Mouse (Mus musculus) retina, embryonic 14.5 days (tissue): ENCODE data around the gene Gdpd3.
A peak's percentile ranks its signal among the peaks of the same experiment; 100 is the strongest.

Source experiments
- DNase-seq: peaks from one replicate; pipeline ENCODE4 v3.0.0-alpha.2; 2015; ENCODE audit warnings: low spot score

Gdpd3 gene

DNA sequence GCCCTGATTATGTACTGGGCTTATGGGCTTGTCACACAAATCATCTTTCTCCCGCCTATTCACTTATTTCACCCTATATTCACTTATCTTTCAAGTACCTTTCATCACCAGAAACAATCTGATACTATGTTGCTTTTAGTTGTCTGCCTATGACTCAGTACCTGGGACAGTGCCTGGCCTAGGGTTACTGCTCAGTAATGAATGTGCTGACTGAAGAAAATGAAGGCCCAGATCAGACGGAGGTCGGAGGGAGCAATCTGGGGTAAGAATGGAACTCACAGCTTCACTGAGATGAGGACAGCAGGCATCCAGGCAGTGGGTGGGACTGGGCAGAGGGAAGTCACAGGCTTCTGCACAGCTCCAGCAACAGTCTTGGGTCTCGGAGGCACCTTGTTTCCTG lies 41.3 kb downstream of the Gdpd3 start:
- DNase-seq = no peak

DNA sequence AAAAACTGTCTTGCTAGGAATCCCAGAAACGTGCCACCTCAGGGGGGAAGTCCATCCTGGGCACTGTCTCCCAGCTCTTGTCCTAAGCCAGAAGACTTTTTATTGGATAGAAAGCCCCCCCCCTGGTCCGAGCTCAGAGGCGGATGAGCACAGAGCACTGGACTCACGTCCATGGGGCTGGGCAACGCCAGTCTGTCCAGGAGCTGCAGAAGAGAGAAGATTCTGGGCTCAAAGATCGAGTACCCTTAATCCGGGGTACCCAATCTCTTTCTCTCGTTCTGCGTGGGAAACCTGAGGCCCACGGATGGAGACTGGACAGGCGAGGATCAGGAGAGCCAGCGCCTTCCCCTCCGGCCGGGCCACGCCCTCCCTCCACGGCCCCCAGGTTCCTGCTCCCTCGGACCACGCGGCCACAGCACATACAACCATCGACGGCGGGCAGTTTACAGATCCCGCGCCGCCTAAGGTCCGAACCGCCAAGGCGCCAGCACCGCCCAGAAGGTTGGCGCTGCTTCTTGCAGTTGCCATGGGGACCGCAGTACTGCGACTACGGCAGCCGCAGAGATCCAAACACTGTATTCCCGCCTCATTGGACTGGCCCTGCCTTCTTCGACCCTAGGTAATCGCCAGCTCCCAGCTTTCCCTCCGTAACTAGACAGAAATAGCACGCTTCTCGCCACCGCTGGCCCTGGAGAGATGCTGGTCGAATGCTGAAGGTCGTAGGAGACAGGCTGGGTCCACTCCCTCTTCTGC lies 42.7 kb downstream of the Gdpd3 start:
- peak; percentile 91 for DNase-seq

DNA sequence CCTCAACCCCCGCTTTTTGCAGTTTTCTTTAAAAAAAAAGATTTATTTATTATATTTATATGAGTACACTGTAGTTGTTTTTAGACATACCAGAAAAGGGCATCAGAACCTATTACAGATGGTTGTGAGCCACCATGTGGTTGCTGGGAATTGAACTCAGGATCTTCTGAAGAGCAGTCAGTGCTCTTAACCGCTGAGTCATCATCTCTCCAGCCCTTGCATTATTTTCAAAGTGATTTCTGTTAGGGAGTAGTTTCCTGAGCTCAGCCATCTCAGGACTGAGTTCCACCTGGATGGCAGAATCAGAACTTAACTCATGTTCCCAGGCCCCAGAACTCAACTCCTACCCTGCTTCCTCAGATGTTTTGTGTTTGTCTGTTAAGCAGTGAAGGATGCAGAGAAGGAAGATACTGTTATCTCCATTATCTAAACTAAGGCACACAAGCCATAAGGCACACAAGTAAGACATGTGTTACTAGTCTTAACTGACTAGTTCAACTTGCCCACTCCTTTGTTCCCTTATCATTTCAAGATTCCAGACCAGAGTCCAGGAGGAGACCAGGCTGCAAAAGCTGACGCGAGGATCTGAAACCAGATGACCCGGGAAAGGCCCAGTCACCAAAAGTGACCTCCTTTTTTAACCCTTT lies 43.7 kb downstream of the Gdpd3 start:
- DNase-seq = no peak

DNA sequence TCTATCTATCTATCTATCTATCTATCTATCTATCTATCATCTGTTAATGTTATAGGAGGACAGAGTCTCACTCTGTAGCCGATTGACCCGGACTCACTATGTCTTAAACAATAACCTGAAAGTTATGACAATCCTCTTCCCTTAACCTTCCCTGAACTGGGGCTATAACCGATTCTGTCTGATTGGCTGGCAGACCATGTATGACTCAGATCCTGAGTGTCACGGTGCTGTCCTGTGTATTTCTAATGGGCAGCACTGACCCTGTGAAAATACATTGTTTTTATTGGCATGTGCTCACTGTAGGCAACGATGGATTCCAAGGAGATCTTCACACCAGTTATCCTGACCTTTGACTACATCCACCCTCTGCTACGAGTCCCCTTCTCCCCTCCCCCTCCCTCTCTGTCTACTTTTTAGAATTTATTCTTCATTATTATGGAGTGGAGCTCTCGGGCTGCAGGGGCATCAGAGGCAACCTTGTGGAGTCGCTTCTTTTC lies 49.6 kb downstream of the Gdpd3 start:
- DNase-seq = no peak

DNA sequence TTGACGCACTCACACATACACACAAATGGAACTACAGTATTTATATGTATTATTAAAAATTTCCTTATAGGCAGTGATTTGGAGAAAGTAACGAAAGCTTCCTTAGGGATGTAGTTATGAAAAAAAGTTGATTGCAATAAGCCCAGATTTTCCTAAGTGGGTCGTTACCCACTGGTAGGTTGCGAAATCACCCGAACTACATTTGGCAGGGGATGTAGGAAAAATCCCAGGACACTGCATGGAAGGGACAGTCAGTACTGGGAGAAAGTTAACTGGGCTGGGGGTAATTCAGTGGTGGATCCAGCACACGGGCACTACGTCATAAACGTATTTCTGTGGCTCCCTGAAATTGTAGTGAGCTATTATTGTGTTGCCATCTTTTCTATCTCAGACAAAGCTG lies 50.4 kb downstream of the Gdpd3 start:
- no peak for DNase-seq

DNA sequence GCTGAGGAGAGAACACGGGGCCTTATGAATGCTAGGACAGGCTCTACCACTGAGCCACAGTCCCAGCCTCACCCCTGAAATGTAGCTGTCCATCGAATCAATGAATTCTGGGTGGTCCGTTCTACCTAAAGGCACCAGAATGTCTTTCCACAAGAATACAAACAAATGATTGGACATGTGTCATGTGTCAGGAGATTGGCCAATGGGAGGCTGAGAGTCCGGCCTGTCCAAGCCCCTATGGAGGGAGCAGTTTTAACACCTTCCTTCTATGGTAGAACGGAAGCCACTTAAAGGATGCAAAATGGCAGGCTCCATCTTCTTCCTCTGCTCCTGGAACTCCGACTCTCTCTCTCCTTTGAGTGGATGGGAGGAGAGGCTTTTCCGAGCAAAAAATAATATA lies 51.5 kb downstream of the Gdpd3 start:
- DNase-seq = no peak

DNA sequence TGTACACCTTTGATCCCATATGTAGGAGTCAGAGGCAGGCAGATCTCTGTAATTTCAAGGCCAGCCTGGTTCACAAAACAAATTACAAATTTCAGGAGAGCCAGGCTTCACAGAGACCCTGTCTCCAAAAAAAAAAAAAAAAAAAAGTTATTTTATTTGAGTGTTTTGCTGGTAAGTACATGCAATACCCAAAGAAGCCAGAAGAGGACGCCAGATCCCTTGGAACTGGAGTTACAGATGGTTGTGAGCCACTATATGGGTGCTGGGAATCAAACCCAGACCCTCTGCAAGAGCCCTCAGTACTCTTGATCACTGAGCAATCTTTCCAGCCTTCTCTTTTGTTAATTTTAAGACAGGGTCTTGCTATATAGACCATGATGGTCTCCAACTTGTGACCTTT lies 52.7 kb downstream of the Gdpd3 start:
- DNase-seq = no peak

DNA sequence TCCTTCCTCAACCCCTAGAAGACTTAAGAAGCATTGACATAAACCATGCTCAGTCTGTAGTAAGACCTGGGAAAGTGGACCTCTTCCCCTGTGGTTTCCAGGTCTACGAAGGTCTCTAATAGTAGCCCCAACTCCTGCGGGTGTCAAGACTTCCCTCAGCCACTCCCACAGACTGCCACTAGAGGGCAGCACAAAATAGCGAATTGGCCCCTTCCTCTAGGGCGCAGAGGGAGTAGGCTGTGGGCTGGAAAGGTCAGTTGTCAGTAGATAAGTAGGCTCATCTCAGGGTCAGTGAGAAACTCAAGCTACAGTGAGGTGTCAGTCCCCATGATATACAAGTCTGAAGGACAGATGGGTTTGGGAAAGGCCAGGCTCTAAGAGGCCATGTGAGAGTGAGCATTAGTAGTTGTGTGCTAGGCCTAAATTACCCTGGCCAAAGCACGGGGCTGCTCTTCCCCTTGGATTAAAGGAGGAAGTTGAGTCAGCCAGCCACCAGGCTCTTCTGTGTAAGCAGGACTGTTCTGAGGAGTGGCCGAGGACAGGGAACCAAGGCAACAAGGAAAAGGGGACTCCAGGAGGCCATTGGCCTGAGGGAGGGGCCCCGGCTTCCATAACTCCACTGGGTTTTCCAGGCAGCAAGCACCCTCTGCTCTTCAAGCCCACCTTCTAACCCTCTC lies 55.8 kb downstream of the Gdpd3 start:
- DNase-seq = peak; percentile 94

DNA sequence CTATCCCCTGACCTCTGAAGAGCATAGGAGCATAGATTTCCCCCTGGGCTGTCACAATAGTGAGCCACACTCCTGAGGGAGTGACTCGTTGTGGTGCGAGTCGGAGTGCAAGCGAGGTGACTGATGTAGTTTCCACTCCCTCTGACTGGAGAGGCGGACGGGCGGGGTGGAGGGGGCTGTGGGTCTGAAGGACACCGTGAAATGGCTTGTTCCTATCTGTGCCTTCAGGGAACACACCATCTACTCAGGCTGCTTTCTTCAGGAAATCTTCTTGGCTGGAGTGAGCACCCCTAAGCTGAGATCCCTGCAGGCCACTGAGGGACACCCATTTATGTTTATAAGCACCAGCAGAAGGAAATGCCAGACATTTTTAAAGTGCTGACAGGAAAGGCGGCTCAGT lies 56.6 kb downstream of the Gdpd3 start:
- DNase-seq = no peak

DNA sequence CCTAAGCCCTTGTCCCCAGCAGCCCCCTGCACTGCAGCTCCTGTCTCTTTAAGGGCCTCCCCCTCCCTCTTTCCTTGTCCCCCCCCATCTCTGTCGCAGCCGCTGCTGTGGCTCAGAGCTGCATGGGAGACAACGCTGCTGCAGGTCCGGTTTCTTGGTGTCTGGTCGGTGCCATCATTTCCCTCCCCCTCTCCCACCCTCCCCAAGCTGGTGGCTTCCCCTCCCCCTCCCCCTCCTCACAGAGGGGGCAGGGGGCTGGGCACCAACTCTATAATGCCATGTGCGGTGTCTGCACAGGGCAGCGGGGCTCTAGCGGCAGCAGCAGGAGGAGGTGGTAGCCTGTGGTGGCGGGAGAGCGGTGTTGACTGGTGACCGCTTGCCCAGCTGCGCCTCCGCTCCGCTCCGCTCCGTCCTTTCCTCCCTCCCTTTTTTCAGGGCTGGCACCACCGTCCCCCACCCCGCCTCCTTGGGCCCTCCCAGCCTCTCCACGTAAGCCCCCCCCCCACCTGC lies 57.1 kb downstream of the Gdpd3 start:
- DNase-seq = peak; percentile 65

DNA sequence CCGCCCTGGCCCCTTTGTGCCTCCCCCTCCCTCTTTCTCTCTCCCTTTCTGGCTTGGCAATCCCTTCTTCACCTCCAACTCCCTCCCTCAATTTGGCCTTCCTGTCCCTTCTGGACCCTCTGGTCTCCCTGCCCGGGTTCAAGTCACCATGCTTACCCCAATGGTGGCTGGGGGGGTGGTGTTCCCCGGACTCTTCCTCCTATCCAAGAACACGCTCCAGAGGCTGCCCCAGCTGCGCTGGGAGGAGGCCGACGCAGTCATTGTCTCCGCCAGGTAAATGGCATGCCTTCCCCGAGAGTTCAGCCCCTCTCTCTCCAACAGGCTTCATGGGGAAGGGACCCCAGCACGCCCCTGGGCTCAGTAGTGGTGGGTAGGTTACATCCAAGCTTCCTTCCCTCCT lies 57.8 kb downstream of the Gdpd3 start:
- DNase-seq = no peak
